Mouse (Mus musculus) heart, postnatal 0 days (tissue): Measurements from ENCODE around the gene Grid2. TPM values are rescaled to one million over a fixed set of nuclear protein-coding genes. Genes with fewer than 3 reads are reported as not detected.

ENCODE experiments used
- ATAC-seq: fragments of 200-750 bp; cut with Nextera tagmentation; 2 replicates; pipeline ENCODE4 v1.8.0; 2017; ENCODE audit warnings: low read depth, moderate number of reproducible peaks, moderate library complexity; ENCODE audit not compliant: insufficient read depth
- DNase-seq: peaks from one replicate; pipeline ENCODE4 v3.0.0-alpha.2; 2016; ENCODE audit warnings: low spot score
- H3K27ac ChIP-seq: fragments of 300-500 bp; sonication (generic); 2 replicates; pipeline ENCODE4 v1.5.1; 2014; ENCODE audit warnings: low read depth, mild to moderate bottlenecking
- H3K27me3 ChIP-seq: fragments of 300-500 bp; sonication (generic); 2 replicates; pipeline ENCODE4 v1.6.1; 2014; ENCODE audit warnings: low read length, mixed read lengths; ENCODE audit not compliant: control insufficient read depth, insufficient read depth
- H3K36me3 ChIP-seq: fragments of 300-500 bp; sonication (generic); replicated peaks from 2 replicates; pipeline ENCODE4 v1.6.1; 2014; ENCODE audit warnings: low read length, mixed read lengths; ENCODE audit not compliant: control insufficient read depth, insufficient read depth
- H3K4me1 ChIP-seq: fragments of 300-500 bp; sonication (generic); 2 replicates; pipeline ENCODE4 v1.6.1; 2014; ENCODE audit warnings: antibody characterized with exemption; ENCODE audit not compliant: control insufficient read depth, insufficient read depth
- H3K4me2 ChIP-seq: fragments of 300-500 bp; sonication (generic); 2 replicates; pipeline ENCODE4 v1.6.1; 2014; ENCODE audit warnings: low read depth, mild to moderate bottlenecking, low read length, moderate library complexity
- H3K4me3 ChIP-seq: fragments of 300-500 bp; sonication (generic); 2 replicates; pipeline ENCODE4 v1.5.1; 2014; ENCODE audit warnings: low read depth, low read length
- H3K9ac ChIP-seq: fragments of 300-500 bp; sonication (generic); replicated peaks from 2 replicates; pipeline ENCODE4 v1.6.1; 2014; ENCODE audit warnings: low read depth, low read length, mixed read lengths
- H3K9me3 ChIP-seq: fragments of 300-500 bp; sonication (generic); replicated peaks from 2 replicates; pipeline ENCODE4 v1.6.1; 2016; ENCODE audit warnings: low read length; ENCODE audit not compliant: control insufficient read depth
- CTCF ChIP-seq: IDR thresholded peaks from 2 replicates; pipeline ENCODE4 v1.5.1; 2016; ENCODE audit warnings: antibody characterized with exemption, control low read depth, low read depth
- EP300 ChIP-seq: IDR thresholded peaks from 2 replicates; pipeline ENCODE4 v1.6.1; 2016; ENCODE audit warnings: antibody characterized with exemption, low read depth
- WGBS: fragments of 180-500 bp; shearing (Covaris S2); extraction: QIAGEN DNeasy Blood & Tissue Kit; methylation state at CpG from one replicate; pipeline ENCODE4 v1.1.7; 2014; 5-methylcytosine and 5-hydroxymethylcytosine counted together
- polyA plus RNA-seq: library from polyadenylated mRNA; unstranded; fragments of >200 nt; fragmentation: Nextera tagmentation; extraction: Ambion mirVana; gene quantifications from 2 replicates; pipeline ENCODE4 v1.2.1, GENCODE M21; 2015
- total RNA-seq: library from RNA; depleted of rRNA; stranded (reverse); fragments of >200 nt; gene quantifications from 2 replicates; pipeline ENCODE4 v1.2.3, GENCODE M21; 2014; ENCODE audit warnings: low replicate concordance

Gene Grid2
- total and polyA plus RNA-seq, 2 experiments from 2014 or later = 0.10 to 0.27 TPM

DNA sequence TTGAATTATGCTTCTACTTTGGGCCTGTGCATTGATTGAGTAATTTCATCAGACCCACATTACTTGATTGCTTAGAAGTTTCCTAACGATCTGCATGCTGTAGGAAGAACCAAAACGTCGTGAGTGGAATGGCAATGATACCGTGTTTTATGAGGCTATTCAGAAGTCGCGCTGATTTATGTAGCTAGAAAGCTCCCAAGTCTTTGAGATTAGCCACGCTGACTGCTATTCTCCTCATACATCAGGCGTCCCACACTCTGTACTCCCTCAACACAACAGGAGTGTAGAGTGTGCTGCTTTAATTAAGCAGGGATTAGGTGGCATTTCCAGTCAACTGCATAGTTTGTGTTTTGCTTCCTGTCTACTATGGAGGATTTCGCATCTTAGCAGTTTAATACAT, 4.1 kb downstream of the Grid2 start:
- no peak for TF ChIP-seq CTCF
- no peak for TF ChIP-seq EP300
- Histone ChIP-seq H3K27ac (no peak overlapping the region), H3K9me3 (no peaks in the 10 kb centered on the region), H3K36me3 (no peaks in the 10 kb centered on the region), H3K4me2 (no peak overlapping the region), H3K9ac (no peak overlapping the region), H3K4me3 (no peak overlapping the region), H3K27me3 (peaks cover 31% of the 10 kb centered on the region), H3K4me1 (no peaks in the 10 kb centered on the region)
- DNase-seq (no peak), ATAC-seq (no peak)
- 60% methylated on average over 9 of the region's 9 CpGs for WGBS

DNA sequence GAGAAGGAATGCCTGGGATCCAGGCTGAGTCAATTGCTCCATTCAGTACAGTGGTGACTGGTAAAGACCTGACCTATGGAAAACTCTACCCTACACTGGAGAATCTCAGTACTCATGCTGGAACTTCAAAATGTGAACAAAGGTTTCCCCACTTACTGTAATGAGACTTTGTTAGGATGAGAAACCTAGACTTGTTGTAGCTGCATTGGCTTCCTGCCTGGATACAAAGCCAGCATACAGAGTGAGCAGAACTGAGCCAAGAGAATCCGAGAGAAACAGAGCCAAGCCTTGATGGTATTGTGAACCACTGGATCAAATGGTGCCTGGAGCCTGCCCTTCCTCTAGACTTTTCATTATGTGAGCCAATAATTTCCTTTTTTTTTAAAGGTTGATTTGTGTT, 28.7 kb downstream of the Grid2 start:
- Histone ChIP-seq H3K4me2 (no peak overlapping the region), H3K4me1 (no peaks in the 10 kb centered on the region), H3K36me3 (no peaks in the 10 kb centered on the region), H3K27ac (no peak overlapping the region), H3K9me3 (no peaks in the 10 kb centered on the region), H3K9ac (no peak overlapping the region), H3K4me3 (no peak overlapping the region), H3K27me3 (no peaks in the 10 kb centered on the region)
- DNase-seq = no peak
- WGBS = 57% methylated on average over 1 of the region's 1 CpGs
- TF ChIP-seq CTCF = no peak
- TF ChIP-seq EP300 = no peak
- ATAC-seq = no peak

DNA sequence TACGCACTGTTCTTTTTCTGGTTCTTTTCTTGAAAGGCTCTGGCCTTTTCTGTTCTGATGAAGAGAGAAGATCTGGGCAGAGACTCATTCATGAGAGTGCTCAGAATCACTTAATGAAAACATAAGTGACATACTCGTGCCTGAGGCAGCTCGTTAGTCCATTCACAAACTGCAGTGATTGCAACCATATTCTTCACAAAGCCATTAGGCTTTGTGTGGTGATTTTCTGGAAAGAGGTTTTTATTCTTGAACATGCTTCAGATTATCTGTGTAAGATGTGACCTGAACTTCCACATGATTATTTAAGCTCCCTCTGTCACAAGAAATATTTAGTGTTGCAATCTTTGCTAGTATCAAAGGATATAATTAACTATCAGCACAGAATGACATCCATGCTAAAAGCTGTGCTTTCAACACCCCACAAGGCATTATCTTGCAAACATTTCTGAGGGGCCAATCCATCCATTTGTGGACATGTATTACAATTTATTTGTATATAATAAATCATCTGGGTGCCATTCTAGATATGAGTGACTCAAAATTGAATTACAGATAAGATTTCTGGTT, 86.8 kb downstream of the Grid2 start:
- TF ChIP-seq CTCF (no peak), EP300 (no peak)
- Histone ChIP-seq H3K9me3 (no peaks in the 10 kb centered on the region), H3K36me3 (no peaks in the 10 kb centered on the region), H3K4me1 (no peaks in the 10 kb centered on the region), H3K27ac (no peak overlapping the region), H3K9ac (no peak overlapping the region), H3K4me2 (no peak overlapping the region), H3K27me3 (no peaks in the 10 kb centered on the region), H3K4me3 (no peak overlapping the region)
- ATAC-seq (no peak), DNase-seq (no peak)
- WGBS = 72% methylated on average over 3 of the region's 3 CpGs

DNA sequence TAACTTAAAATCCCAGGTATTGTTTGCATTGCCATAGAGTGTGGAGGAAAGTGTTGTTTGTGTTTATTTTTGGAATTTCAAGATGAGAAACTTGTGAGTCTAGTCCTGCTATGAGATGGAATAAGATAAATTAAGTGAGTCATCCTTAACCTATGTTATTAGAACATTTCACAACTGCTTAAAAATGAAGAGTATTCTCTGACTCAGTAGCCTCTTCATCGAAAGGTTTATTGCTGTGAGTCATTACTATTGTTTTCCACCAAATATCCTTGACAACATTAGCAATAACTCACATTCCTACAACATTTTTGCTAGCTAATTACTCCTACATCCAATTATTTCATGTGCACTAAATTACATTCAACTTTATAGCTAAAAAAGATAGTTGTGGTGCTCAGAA, 91.3 kb downstream of the Grid2 start:
- TF ChIP-seq EP300 = no peak
- TF ChIP-seq CTCF = no peak
- Histone ChIP-seq H3K4me2 (no peak overlapping the region), H3K4me3 (no peak overlapping the region), H3K27me3 (no peaks in the 10 kb centered on the region), H3K9me3 (no peaks in the 10 kb centered on the region), H3K9ac (no peak overlapping the region), H3K36me3 (no peaks in the 10 kb centered on the region), H3K27ac (no peak overlapping the region), H3K4me1 (no peaks in the 10 kb centered on the region)
- no peak for DNase-seq
- 81% methylated on average over 1 of the region's 1 CpGs for WGBS
- no peak for ATAC-seq

DNA sequence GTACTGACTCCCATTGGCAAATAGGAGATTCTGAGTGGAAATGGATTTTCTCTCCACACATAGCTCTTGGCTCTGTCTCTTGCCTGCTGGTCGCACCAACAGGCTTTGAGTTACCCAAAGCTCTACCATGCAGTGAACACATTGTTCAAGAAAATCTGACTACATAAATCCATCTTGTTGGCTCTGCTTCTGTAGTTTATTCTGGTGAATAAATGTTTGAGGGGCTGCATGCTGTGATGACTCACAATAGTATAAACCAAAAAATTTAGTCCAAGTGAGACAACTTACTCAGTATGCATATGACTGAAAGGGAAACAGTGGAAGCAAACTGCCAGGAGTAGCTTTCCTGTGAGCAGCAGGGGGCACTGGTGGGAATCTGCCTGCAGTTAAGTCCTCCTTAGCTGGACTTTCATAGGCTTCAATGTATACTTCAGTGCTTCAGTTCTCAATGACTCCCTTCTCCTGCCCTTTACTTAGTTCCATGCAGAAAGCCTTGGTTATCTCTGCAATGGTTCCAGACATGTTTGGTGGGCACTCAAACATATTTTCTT, 125.5 kb downstream of the Grid2 start:
- H3K9me3 ChIP-seq = no peaks in the 10 kb centered on the region
- no peak overlapping the region for H3K27ac ChIP-seq
- TF ChIP-seq EP300 (no peak), CTCF (no peak)
- H3K36me3 ChIP-seq = no peaks in the 10 kb centered on the region
- H3K9ac ChIP-seq = no peak overlapping the region
- no peaks in the 10 kb centered on the region for H3K4me1 ChIP-seq
- no peak for ATAC-seq
- DNase-seq = no peak
- H3K4me3 ChIP-seq = no peak overlapping the region
- no peak overlapping the region for H3K4me2 ChIP-seq
- H3K27me3 ChIP-seq = no peaks in the 10 kb centered on the region
- 71% methylated on average over 1 of the region's 1 CpGs for WGBS

DNA sequence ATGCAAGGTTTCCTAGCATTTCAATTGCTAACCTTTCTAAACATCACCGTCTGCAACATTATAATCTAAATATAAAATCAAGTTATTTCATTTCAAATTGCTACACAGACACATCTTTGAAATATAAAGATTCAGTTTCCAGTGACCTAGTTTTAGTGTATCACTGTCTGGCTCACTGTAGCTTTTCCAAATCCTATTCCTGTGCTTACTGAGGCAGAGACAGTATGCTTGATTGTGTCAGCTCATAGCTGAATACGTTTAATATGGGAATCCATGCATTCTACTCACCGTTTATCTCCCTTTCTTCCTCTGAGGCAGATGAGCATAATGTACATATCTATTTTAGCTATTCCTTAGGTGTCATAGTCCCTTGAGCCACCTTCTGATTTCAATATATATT, 146.0 kb downstream of the Grid2 start:
- Histone ChIP-seq H3K27me3 (no peaks in the 10 kb centered on the region), H3K4me1 (no peaks in the 10 kb centered on the region), H3K36me3 (no peaks in the 10 kb centered on the region), H3K27ac (no peak overlapping the region), H3K4me3 (no peak overlapping the region), H3K9ac (no peak overlapping the region), H3K9me3 (no peaks in the 10 kb centered on the region), H3K4me2 (no peak overlapping the region)
- WGBS = 67% methylated on average over 3 of the region's 3 CpGs
- ATAC-seq (no peak), DNase-seq (no peak)
- TF ChIP-seq EP300 (no peak), CTCF (no peak)
